Mouse (Mus musculus): ENCODE results near the gene Isoc2b. TPM values are rescaled to one million over a fixed set of nuclear protein-coding genes. Genes with fewer than 3 reads are reported as not detected.
"Not testable (repeated sequence)": the region's sequence is repeated elsewhere in the genome, so short reads cannot be mapped to it uniquely, and the experiment has no call there.

The Isoc2b gene
- polyA plus RNA-seq, 1 experiment from 2014 or later, result 6.5 TPM

- Histone ChIP-seq H3K27me3 (no peaks in the 10 kb centered on the region), H3K4me1 (peaks cover 22% of the 10 kb centered on the region), H3K9me3 (no peaks in the 10 kb centered on the region), H3K9ac (peak overlapping the region; percentile 81), H3K27ac (peak overlapping the region; percentile 69), H3K4me2 (peak overlapping the region; percentile 67), H3K4me3 (peak overlapping the region; percentile 61), H3K36me3 (no peaks in the 10 kb centered on the region)
- peak; percentile 100 for ATAC-seq (ENCODE audit: insufficient number of reproducible peaks, insufficient read depth, low FRiP score, low TSS enrichment, low read depth)
- 4% methylated on average over 40 of the region's 40 CpGs for WGBS
These were observed 4.2 kb downstream of the Isoc2b start for GRCm38 (mm10) chr7:4865579-4866493.

DNA sequence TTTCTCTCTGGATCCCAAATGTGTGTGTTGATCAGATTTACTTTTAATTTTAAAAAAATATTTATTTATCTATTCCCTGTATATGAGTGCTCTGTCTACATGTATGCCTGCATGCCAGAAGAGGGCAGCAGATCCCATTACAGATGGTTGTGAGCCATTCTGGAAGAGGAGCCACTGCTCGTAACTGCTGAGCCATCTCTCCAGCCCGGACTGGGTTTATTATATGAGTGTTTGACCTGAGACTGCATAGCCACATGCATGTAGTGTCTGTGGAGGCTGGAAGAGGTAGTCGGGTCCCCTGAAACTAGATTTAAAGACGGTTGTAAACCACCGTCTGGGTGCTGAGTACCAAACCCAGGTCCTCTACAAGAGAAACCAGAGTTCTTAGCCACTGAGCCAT, 5.0 kb downstream of the Isoc2b start:
- Histone ChIP-seq H3K4me2 (peak overlapping the region; percentile 67), H3K4me1 (peaks cover 26% of the 10 kb centered on the region), H3K27ac (no peak overlapping the region), H3K9ac (no peak overlapping the region), H3K4me3 (peak overlapping the region; percentile 61), H3K36me3 (no peaks in the 10 kb centered on the region), H3K27me3 (no peaks in the 10 kb centered on the region), H3K9me3 (no peaks in the 10 kb centered on the region)
- ATAC-seq (ENCODE audit: insufficient number of reproducible peaks, insufficient read depth, low FRiP score, low TSS enrichment, low read depth), result no peak
- WGBS, result 61% methylated on average over 5 of the region's 5 CpGs

DNA sequence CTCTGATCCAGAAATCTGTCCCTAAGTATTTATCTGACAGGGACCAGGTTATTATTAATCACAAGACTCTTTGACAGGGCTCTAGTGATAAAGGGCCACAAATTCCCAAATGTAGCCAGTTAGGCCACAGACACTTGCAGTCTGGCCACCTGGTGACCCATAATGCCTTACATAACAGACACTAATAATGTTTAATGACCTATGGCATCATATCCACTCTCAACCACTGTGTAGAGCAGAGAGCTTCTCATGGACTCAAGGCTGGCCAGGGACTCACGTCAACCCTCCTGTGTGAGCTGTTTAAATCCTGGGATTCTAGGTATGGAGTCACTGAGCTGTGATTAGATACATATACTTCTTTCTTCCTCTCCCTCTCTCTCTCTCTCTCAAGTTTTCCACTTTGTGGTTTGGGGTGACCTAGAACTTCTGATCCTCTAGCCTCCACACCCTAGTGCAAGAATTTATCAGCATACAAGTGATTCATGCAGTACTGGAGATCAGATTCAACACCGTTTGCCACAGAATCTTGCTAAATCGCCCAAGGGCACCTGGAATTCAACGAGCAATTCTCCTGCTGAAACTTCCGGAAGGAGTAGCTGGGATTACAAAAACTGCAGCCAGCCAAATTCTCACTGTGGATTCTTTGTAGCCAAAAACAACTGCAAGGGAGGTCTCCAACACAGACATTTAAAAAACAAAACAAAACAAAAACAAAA, 5.8 kb downstream of the Isoc2b start:
- Histone ChIP-seq H3K27me3 (no peaks in the 10 kb centered on the region), H3K36me3 (no peaks in the 10 kb centered on the region), H3K27ac (no peak overlapping the region; the same call in 1 of the 2 replicates), H3K4me2 (no peak overlapping the region), H3K4me3 (no peak overlapping the region), H3K4me1 (peaks cover 27% of the 10 kb centered on the region), H3K9ac (no peak overlapping the region), H3K9me3 (no peaks in the 10 kb centered on the region)
- 61% methylated on average over 5 of the region's 5 CpGs for WGBS
- no peak for ATAC-seq (ENCODE audit: insufficient number of reproducible peaks, insufficient read depth, low FRiP score, low TSS enrichment, low read depth)

GRCm38 (mm10) chr7:4863541-4864080, 6.4 kb downstream of the Isoc2b start:
- H3K9me3 ChIP-seq, result no peaks in the 10 kb centered on the region
- no peak for ATAC-seq (ENCODE audit: insufficient number of reproducible peaks, insufficient read depth, low FRiP score, low TSS enrichment, low read depth)
- no peak overlapping the region for H3K4me2 ChIP-seq
- no peaks in the 10 kb centered on the region for H3K27me3 ChIP-seq
- no peaks in the 10 kb centered on the region for H3K36me3 ChIP-seq
- WGBS, result 73% methylated on average over 7 of the region's 7 CpGs
- H3K4me1 ChIP-seq, result peaks cover 27% of the 10 kb centered on the region
- peak overlapping the region; percentile 57 for H3K27ac ChIP-seq
- no peak overlapping the region for H3K9ac ChIP-seq
- H3K4me3 ChIP-seq, result no peak overlapping the region

DNA sequence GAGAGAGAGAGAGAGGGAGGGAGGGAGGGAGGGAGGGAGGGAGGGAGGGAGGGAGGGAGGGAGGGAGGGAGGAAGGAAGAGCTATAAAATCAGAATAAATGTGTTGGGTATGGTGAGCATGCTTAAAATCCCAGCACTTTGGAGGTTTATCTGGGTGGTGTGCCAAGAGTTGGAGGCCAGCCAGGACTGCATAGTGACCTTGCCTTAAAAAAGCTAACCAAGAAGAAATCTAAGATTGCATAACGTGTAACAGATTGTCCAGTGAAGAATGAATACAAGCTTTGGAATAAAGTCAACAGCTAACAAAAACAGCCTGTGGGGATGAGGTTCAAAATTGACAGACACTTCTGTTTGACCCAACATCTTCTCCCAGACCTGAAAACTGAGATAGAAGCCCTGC, 7.0 kb downstream of the Isoc2b start:
- Histone ChIP-seq H3K36me3 (no peaks in the 10 kb centered on the region), H3K27ac (peak overlapping the region; percentile 57), H3K4me2 (no peak overlapping the region), H3K9ac (no peak overlapping the region), H3K9me3 (no peaks in the 10 kb centered on the region), H3K27me3 (no peaks in the 10 kb centered on the region), H3K4me3 (no peak overlapping the region), H3K4me1 (peaks cover 27% of the 10 kb centered on the region)
- 17% methylated on average over 1 of the region's 1 CpGs for WGBS
- no peak for ATAC-seq (ENCODE audit: insufficient number of reproducible peaks, insufficient read depth, low FRiP score, low TSS enrichment, low read depth)

GRCm38 (mm10) chr7:4860926-4861325, 9.1 kb downstream of the Isoc2b start:
- 64% methylated on average over 3 of the region's 3 CpGs for WGBS
- H3K9ac ChIP-seq; H3K4me2 ChIP-seq; ATAC-seq (ENCODE audit: insufficient number of reproducible peaks, insufficient read depth, low FRiP score, low TSS enrichment, low read depth); H3K36me3 ChIP-seq; H3K9me3 ChIP-seq; H3K4me3 ChIP-seq; H3K27me3 ChIP-seq: not testable (repeated sequence)
- Histone ChIP-seq H3K27ac (peak overlapping the region; percentile 17; the same call in 1 of the 2 replicates), H3K4me1 (peaks cover 17% of the 10 kb centered on the region)

DNA sequence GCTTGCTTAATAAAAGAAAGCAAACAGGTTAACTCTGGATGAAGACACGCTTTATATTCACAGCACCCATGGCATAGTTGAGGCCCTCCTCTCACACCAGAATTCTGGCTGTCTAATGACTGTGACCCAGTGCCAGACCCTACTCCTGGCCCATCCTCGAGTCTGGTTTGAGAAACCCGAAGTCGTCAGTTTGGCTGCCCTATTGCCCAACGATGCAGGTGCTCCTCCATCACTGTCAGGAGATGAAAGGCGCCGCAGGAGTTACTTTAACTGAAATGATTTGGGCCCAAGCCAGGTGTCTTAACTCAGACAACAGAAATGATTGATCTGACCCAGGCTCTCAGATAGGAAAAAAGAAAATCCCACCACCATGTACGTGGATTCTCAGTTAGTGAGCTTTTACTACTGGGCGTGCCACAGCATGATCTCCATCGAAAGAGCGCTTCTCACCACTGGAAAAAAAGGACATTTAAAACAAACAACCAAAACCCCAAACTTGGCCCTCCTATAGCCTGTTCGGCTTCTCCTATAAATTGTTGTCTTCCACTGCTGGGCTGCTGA, 10.6 kb downstream of the Isoc2b start:
- H3K27ac ChIP-seq, result no peak overlapping the region
- 75% methylated on average over 12 of the region's 12 CpGs for WGBS
- no peak overlapping the region for H3K4me3 ChIP-seq
- peaks cover 17% of the 10 kb centered on the region for H3K4me1 ChIP-seq
- no peaks in the 10 kb centered on the region for H3K9me3 ChIP-seq
- no peak overlapping the region for H3K4me2 ChIP-seq
- ATAC-seq (ENCODE audit: insufficient number of reproducible peaks, insufficient read depth, low FRiP score, low TSS enrichment, low read depth), result no peak
- no peaks in the 10 kb centered on the region for H3K36me3 ChIP-seq
- H3K27me3 ChIP-seq, result peaks cover 3% of the 10 kb centered on the region; the same call in 1 of the 2 replicates
- no peak overlapping the region for H3K9ac ChIP-seq

- Histone ChIP-seq H3K36me3 (no peaks in the 10 kb centered on the region), H3K27me3 (peaks cover 3% of the 10 kb centered on the region; the same call in 1 of the 2 replicates), H3K4me3 (no peak overlapping the region), H3K9me3 (no peaks in the 10 kb centered on the region), H3K9ac (no peak overlapping the region), H3K4me1 (peaks cover 6% of the 10 kb centered on the region; the same call in 1 of the 2 replicates), H3K4me2 (no peak overlapping the region), H3K27ac (no peak overlapping the region)
- no peak for ATAC-seq (ENCODE audit: insufficient number of reproducible peaks, insufficient read depth, low FRiP score, low TSS enrichment, low read depth)
- 56% methylated on average over 6 of the region's 7 CpGs for WGBS
These were observed 12.7 kb downstream of the Isoc2b start for GRCm38 (mm10) chr7:4857321-4857720.

DNA sequence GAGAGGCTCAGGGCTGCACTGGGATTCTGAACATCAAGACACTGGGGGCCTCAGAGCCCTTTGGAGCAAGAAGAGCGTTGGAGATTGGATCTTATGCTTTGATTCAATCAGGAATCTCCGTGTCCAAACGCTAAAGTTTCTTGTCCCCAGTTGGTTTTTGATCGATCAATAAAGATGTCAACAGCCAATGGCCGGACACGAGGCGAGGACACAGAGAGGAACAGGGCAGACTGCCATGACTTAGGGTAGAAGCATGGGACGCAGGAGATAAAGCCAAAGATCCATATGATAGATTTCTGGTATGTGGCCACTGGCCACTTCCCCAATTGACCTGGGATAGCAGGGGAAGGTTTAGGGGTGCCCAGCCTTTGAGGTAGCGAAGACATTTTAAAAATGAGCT, 13.6 kb downstream of the Isoc2b start:
- H3K27ac ChIP-seq, result no peak overlapping the region
- no peak for ATAC-seq (ENCODE audit: insufficient number of reproducible peaks, insufficient read depth, low FRiP score, low TSS enrichment, low read depth)
- H3K9ac ChIP-seq, result no peak overlapping the region
- H3K4me3 ChIP-seq, result no peak overlapping the region
- no peaks in the 10 kb centered on the region for H3K36me3 ChIP-seq
- H3K4me2 ChIP-seq, result no peak overlapping the region
- 86% methylated on average over 9 of the region's 9 CpGs for WGBS
- H3K9me3 ChIP-seq, result no peaks in the 10 kb centered on the region
- peaks cover 6% of the 10 kb centered on the region; the same call in 1 of the 2 replicates for H3K4me1 ChIP-seq
- peaks cover 3% of the 10 kb centered on the region; the same call in 1 of the 2 replicates for H3K27me3 ChIP-seq

- Histone ChIP-seq H3K4me3 (no peak overlapping the region), H3K36me3 (no peaks in the 10 kb centered on the region), H3K4me1 (no peaks in the 10 kb centered on the region), H3K9me3 (no peaks in the 10 kb centered on the region), H3K27ac (no peak overlapping the region), H3K9ac (no peak overlapping the region), H3K4me2 (no peak overlapping the region), H3K27me3 (peaks cover 13% of the 10 kb centered on the region; the same call in 1 of the 2 replicates)
- no peak for ATAC-seq (ENCODE audit: insufficient number of reproducible peaks, insufficient read depth, low FRiP score, low TSS enrichment, low read depth)
- WGBS, result 75% methylated on average over 3 of the region's 3 CpGs
These were observed 16.4 kb downstream of the Isoc2b start for GRCm38 (mm10) chr7:4853613-4854012.

GRCm38 (mm10) chr7:4851315-4851688, 18.8 kb downstream of the Isoc2b start:
- Histone ChIP-seq H3K36me3 (no peaks in the 10 kb centered on the region), H3K27me3 (peaks cover 20% of the 10 kb centered on the region), H3K4me3 (no peak overlapping the region), H3K27ac (no peak overlapping the region), H3K9ac (no peak overlapping the region), H3K4me2 (no peak overlapping the region), H3K9me3 (no peaks in the 10 kb centered on the region), H3K4me1 (no peaks in the 10 kb centered on the region)
- no peak for ATAC-seq (ENCODE audit: insufficient number of reproducible peaks, insufficient read depth, low FRiP score, low TSS enrichment, low read depth)
- WGBS, result 67% methylated on average over 8 of the region's 8 CpGs
